Mouse (Mus musculus) hindbrain, postnatal 0 days (tissue): ENCODE results near the gene Ncdn. TPM values are rescaled to one million over a fixed set of nuclear protein-coding genes. Genes with fewer than 3 reads are reported as not detected.

ENCODE experiments used
- ATAC-seq: fragments of 200-750 bp; cut with Nextera tagmentation; 2 replicates; pipeline ENCODE4 v1.8.0; 2017; ENCODE audit warnings: mild to moderate bottlenecking, moderate TSS enrichment, moderate library complexity
- DNase-seq: peaks from one replicate; pipeline ENCODE4 v3.0.0-alpha.2; 2015; ENCODE audit warnings: low spot score
- H3K27ac ChIP-seq: fragments of 300-500 bp; sonication (generic); 2 replicates; pipeline ENCODE4 v1.5.1; 2014; ENCODE audit warnings: mild to moderate bottlenecking
- H3K27me3 ChIP-seq: fragments of 300-500 bp; sonication (generic); 2 replicates; pipeline ENCODE4 v1.6.1; 2014; ENCODE audit warnings: low read length, mixed read lengths; ENCODE audit not compliant: insufficient read depth
- H3K36me3 ChIP-seq: fragments of 300-500 bp; sonication (generic); 2 replicates; pipeline ENCODE4 v1.6.1; 2014; ENCODE audit warnings: low read length, mixed read lengths; ENCODE audit not compliant: insufficient read depth
- H3K4me1 ChIP-seq: fragments of 300-500 bp; sonication (generic); 2 replicates; pipeline ENCODE4 v1.6.1; 2014; ENCODE audit warnings: antibody characterized with exemption, low read length, mixed read lengths; ENCODE audit not compliant: insufficient read depth
- H3K4me2 ChIP-seq: fragments of 300-500 bp; sonication (generic); 2 replicates; pipeline ENCODE4 v1.6.1; 2014; ENCODE audit warnings: low read depth, mild to moderate bottlenecking, low read length, moderate library complexity, mixed read lengths
- H3K4me3 ChIP-seq: fragments of 300-500 bp; sonication (generic); 2 replicates; pipeline ENCODE4 v1.5.1; 2014; ENCODE audit warnings: low read length
- H3K9ac ChIP-seq: fragments of 300-500 bp; sonication (generic); replicated peaks from 2 replicates; pipeline ENCODE4 v1.6.1; 2014; ENCODE audit warnings: mild to moderate bottlenecking, low read length, moderate library complexity, mixed read lengths
- H3K9me3 ChIP-seq: fragments of 300-500 bp; sonication (generic); 2 replicates; pipeline ENCODE4 v1.6.1; 2016; ENCODE audit warnings: low read length, mixed read lengths
- CTCF ChIP-seq: IDR thresholded peaks from 2 replicates; pipeline ENCODE4 v1.5.1; 2016; ENCODE audit warnings: antibody characterized with exemption, control low read depth, low read depth
- WGBS: fragments of 180-500 bp; shearing (Covaris S2); extraction: QIAGEN DNeasy Blood & Tissue Kit; methylation state at CpG from one replicate; pipeline ENCODE4 v1.1.7; 2014; 5-methylcytosine and 5-hydroxymethylcytosine counted together
- polyA plus RNA-seq: library from polyadenylated mRNA; unstranded; fragments of >200 nt; fragmentation: Nextera tagmentation; extraction: Ambion mirVana; gene quantifications from 2 replicates; pipeline ENCODE4 v1.2.1, GENCODE M21; 2015
- total RNA-seq: library from RNA; depleted of rRNA; stranded (reverse); fragments of >200 nt; gene quantifications from 2 replicates; pipeline ENCODE4 v1.2.3, GENCODE M21; 2014; rRNA removed

Gene Ncdn
- total and polyA plus RNA-seq, 2 experiments from 2014 or later, result 158 to 389 TPM

DNA sequence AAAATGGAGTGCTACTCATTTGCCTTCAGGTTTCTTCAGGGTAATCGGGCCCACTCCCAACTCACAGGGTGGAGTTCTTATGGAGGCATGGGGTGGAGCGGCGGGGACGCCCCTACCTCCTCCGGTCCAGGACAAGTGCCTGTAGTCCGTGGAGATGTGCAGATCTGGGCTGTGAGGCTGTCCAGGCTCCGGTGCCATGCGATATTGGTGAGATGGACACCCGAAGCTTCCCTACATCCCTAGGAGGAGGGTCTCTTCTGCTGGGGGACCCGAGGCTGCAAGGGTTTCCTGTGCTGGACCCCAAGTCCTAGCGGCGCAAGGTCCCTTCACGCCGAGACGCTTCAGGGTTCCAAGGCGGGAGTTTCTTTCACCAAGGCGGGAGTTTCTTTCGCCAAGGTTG is 21.1 kb downstream of the Ncdn start:
- Histone ChIP-seq H3K36me3 (no peaks in the 10 kb centered on the region), H3K9ac (no peak overlapping the region), H3K27me3 (peaks cover 62% of the 10 kb centered on the region), H3K4me1 (no peaks in the 10 kb centered on the region), H3K27ac (no peak overlapping the region), H3K9me3 (no peaks in the 10 kb centered on the region), H3K4me3 (no peak overlapping the region), H3K4me2 (no peak overlapping the region)
- TF ChIP-seq CTCF, result no peak
- 4% methylated on average over 18 of the region's 18 CpGs for WGBS
- ATAC-seq (no peak), DNase-seq (no peak)

DNA sequence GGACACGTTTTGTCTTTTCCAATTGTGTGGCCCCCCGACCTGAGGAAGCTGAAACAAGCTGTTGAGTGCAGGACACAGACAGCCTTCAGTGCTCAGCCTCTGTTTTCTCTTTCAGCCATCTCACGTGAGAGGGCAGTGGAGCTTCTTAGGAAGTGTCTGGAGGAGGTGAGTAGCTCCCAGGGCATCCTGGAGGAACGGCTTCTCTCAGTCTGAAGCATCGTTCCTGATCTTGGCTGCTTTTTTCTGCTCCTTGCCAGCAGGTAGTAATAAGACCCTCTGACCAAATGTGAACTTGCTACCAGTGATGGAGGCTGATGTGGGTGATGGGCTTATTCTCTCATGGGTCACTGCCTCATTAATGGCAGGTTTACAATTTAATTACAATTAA is 45.8 kb downstream of the Ncdn start:
- DNase-seq (no peak), ATAC-seq (no peak)
- no peak overlapping the region for H3K27ac ChIP-seq
- no peaks in the 10 kb centered on the region for H3K4me1 ChIP-seq
- H3K36me3 ChIP-seq, result peaks cover 54% of the 10 kb centered on the region
- H3K27me3 ChIP-seq, result no peaks in the 10 kb centered on the region
- no peak overlapping the region for H3K4me3 ChIP-seq
- TF ChIP-seq CTCF, result no peak
- WGBS, result 24% methylated on average over 5 of the region's 5 CpGs
- H3K9me3 ChIP-seq, result no peaks in the 10 kb centered on the region
- H3K9ac ChIP-seq, result no peak overlapping the region
- no peak overlapping the region for H3K4me2 ChIP-seq

DNA sequence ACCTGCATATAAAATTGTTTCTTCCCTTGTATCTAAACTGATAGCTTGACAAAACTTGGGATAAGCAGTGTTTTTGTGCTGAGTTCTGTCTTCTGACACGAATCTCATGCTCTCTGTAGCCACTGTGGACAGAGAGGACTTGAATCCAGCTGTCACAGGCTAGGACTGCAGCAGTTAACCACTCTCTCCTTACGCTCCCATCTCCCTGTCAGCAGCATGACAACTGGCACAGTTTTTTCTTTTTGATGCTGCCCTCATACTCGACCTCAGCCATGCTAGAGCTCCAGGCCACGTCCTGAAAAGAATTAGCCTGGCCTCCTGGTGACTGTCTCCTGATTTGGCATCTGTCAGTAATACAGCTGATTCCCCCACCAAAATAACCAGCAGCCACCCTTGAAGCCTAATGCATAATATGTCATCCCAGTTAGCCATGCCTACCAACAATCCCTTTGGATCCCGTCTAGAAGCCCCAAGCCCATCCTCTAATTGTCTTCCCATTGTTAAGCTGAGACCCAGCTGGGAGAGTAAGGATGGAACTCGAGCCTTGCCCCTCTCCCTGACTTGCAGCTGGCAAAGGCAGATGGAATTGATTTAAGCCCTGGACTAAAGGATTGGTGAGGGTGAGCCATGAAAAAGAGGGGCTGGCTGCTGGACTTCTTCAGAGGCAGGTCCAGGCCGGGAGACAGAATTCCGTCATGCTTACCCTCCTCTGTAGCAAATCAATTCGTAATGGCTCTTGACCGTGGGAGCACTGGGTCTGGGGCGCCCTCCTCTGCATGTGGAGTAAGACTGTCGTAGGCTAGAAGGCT is 46.4 kb downstream of the Ncdn start:
- Histone ChIP-seq H3K4me1 (no peaks in the 10 kb centered on the region), H3K36me3 (peaks cover 55% of the 10 kb centered on the region), H3K27ac (no peak overlapping the region), H3K4me3 (no peak overlapping the region), H3K9me3 (no peaks in the 10 kb centered on the region), H3K9ac (no peak overlapping the region), H3K4me2 (no peak overlapping the region), H3K27me3 (no peaks in the 10 kb centered on the region)
- peak; percentile 28; the same call in 1 of the 2 replicates for TF ChIP-seq CTCF
- peak; percentile 62 for DNase-seq
- 0 out of 2 replicates have a peak, but pooled peaks have one; percentile 66 for ATAC-seq
- WGBS, result 25% methylated on average over 12 of the region's 12 CpGs

- WGBS, result 90% methylated on average over 4 of the region's 4 CpGs
- no peak for TF ChIP-seq CTCF
- H3K9me3 ChIP-seq, result no peaks in the 10 kb centered on the region
- DNase-seq (no peak), ATAC-seq (no peak)
- H3K4me3 ChIP-seq, result no peak overlapping the region
- no peak overlapping the region for H3K27ac ChIP-seq
- no peaks in the 10 kb centered on the region for H3K4me1 ChIP-seq
- H3K27me3 ChIP-seq, result no peaks in the 10 kb centered on the region
- H3K4me2 ChIP-seq, result no peak overlapping the region
- peaks cover 10% of the 10 kb centered on the region; the same call in 1 of the 2 replicates for H3K36me3 ChIP-seq
- no peak overlapping the region for H3K9ac ChIP-seq
Measured at GRCm38 (mm10) chr4:126696908-126697307, 56.3 kb downstream of the Ncdn start.

Other genes starting within 250 kb of the Ncdn start
- 6.7 and 9.7 TPM in 2 replicates for gene Ago4, start 220.0 kb downstream of the Ncdn start, total RNA-seq
- 3.4 TPM in 2 replicates for gene Ago4, start 220.0 kb downstream of the Ncdn start, polyA plus RNA-seq
- gene Clspn, start 196.5 kb downstream of the Ncdn start, total RNA-seq, result 2.0 and 6.3 TPM in 2 replicates
- 5.9 and 8.7 TPM in 2 replicates for gene Clspn, start 196.5 kb downstream of the Ncdn start, polyA plus RNA-seq
- 74.9 and 93.8 TPM in 2 replicates for gene 5730409E04Rik, start 143.6 kb downstream of the Ncdn start, total RNA-seq
- gene 5730409E04Rik, start 143.6 kb downstream of the Ncdn start, polyA plus RNA-seq, result 28.7 and 30.2 TPM in 2 replicates
- 164 and 207 TPM in 2 replicates for gene Psmb2, start 75.8 kb downstream of the Ncdn start, total RNA-seq
- 465 and 473 TPM in 2 replicates for gene Psmb2, start 75.8 kb downstream of the Ncdn start, polyA plus RNA-seq
- not detected in 2 replicates for gene Tfap2e, start 17.2 kb downstream of the Ncdn start, total RNA-seq
- gene Tfap2e, start 17.2 kb downstream of the Ncdn start, polyA plus RNA-seq, result 0.15 and 0.16 TPM in 2 replicates
- 43.9 and 45.4 TPM in 2 replicates for gene AU040320, start 106 bp upstream of the Ncdn start, total RNA-seq
- gene AU040320, start 106 bp upstream of the Ncdn start, polyA plus RNA-seq, result 30.5 and 33.6 TPM in 2 replicates
- 42.9 and 49.9 TPM in 2 replicates for gene Zmym4, start 214.7 kb upstream of the Ncdn start, total RNA-seq
- 20.3 and 21.2 TPM in 2 replicates for gene Zmym4, start 214.7 kb upstream of the Ncdn start, polyA plus RNA-seq